In genomic region chr14:22759673-22760072, GRCm38 (mm10) we compare ENCODE assay signal across 9 mouse cellular contexts.
DNase-seq lines count a peak whose midpoint lies in the region; ATAC-seq lines count a peak whose summit lies in the region.
"Had no signal": no experiment of that assay in that cellular context is flagged by ENCODE, and none has a peak within 500 bp of the region (broad histone marks: within the 10 kb centered on the region; RNA-seq: fewer than 3 reads in every experiment).

No protein-coding gene starts in this region.

- no peak overlapping the region for H3K9ac ChIP-seq in heart, embryonic 11.5 days (ENCODE audit: low read depth, low read length)
- no peak overlapping the region for H3K9ac ChIP-seq in stomach, embryonic 14.5 days (replicated peaks; ENCODE audit: low read depth, low read length)
- no peak overlapping the region for H3K9ac ChIP-seq in hindbrain, embryonic 13.5 days
- H3K9ac ChIP-seq in hindbrain, embryonic 11.5 days (ENCODE audit: low read depth, low read length): no peak overlapping the region

- H3K4me3 ChIP-seq in heart, embryonic 11.5 days (ENCODE audit: low read depth, low read length): no peak overlapping the region
- no peak overlapping the region for H3K4me3 ChIP-seq in stomach, embryonic 14.5 days (ENCODE audit: low read depth, low read length)
- H3K4me3 ChIP-seq in hindbrain, embryonic 13.5 days: no peak overlapping the region
- no peak overlapping the region for H3K4me3 ChIP-seq in hindbrain, embryonic 11.5 days (ENCODE audit: low read depth, low read length)

- peaks cover 11% of the 10 kb centered on the region for H3K4me1 ChIP-seq in heart, embryonic 11.5 days (ENCODE audit: control insufficient read depth, insufficient read depth, low read length)
- H3K4me1 ChIP-seq in stomach, embryonic 14.5 days (ENCODE audit: control insufficient read depth, insufficient read depth, low read length): peaks cover 15% of the 10 kb centered on the region
- H3K4me1 ChIP-seq in hindbrain, embryonic 13.5 days (replicated peaks): no peaks in the 10 kb centered on the region
- H3K4me1 ChIP-seq in hindbrain, embryonic 11.5 days (replicated peaks; ENCODE audit: control insufficient read depth, insufficient read depth, low read length): no peaks in the 10 kb centered on the region

- no peaks in the 10 kb centered on the region for H3K27me3 ChIP-seq in heart, embryonic 11.5 days (ENCODE audit: control insufficient read depth, insufficient read depth, low read length)
- no peaks in the 10 kb centered on the region for H3K27me3 ChIP-seq in stomach, embryonic 14.5 days (ENCODE audit: control insufficient read depth, insufficient read depth, low read length)
- H3K27me3 ChIP-seq in hindbrain, embryonic 13.5 days: 0 out of 2 replicates have a peak, but pooled peaks cover 4% of the 10 kb centered on the region
- no peaks in the 10 kb centered on the region for H3K27me3 ChIP-seq in hindbrain, embryonic 11.5 days (ENCODE audit: control insufficient read depth, insufficient read depth, low read length)
- H3K27me3 ChIP-seq: CH12.LX had no signal

- ATAC-seq in heart, embryonic 11.5 days (replicated peaks; ENCODE audit: insufficient number of reproducible peaks, low FRiP score, low TSS enrichment): no peak
- no peak for ATAC-seq in stomach, embryonic 14.5 days (ENCODE audit: insufficient number of reproducible peaks, insufficient read depth, low FRiP score, low read depth)
- no peak for ATAC-seq in hindbrain, embryonic 13.5 days (ENCODE audit: low FRiP score)
- no peak for ATAC-seq in hindbrain, embryonic 11.5 days (ENCODE audit: low FRiP score)
- no peak for ATAC-seq in erythroid progenitor cell, adult 5-6 weeks (replicated peaks; ENCODE audit: low FRiP score, poor library complexity, severe bottlenecking)

- H3K27ac ChIP-seq in heart, embryonic 11.5 days (ENCODE audit: low read depth, low read length): peak overlapping the region; percentile 64
- peak overlapping the region; percentile 46; the same call in 1 of the 2 replicates for H3K27ac ChIP-seq in stomach, embryonic 14.5 days (ENCODE audit: low read length)
- no peak overlapping the region for H3K27ac ChIP-seq in hindbrain, embryonic 13.5 days
- no peak overlapping the region for H3K27ac ChIP-seq in hindbrain, embryonic 11.5 days (ENCODE audit: low read depth, low read length)

- peak; percentile 62 for DNase-seq in kidney, adult 11 months
- no peak for DNase-seq in kidney, adult 18-20 months
- DNase-seq in kidney, postnatal 25 days: peak; percentile 29 to 60
- DNase-seq in hindbrain, embryonic 11.5 days (ENCODE audit: low spot score): no peak

- no peak overlapping the region for H3K4me2 ChIP-seq in heart, embryonic 11.5 days
- H3K4me2 ChIP-seq in stomach, embryonic 14.5 days (replicated peaks; ENCODE audit: low read depth, low read length): no peak overlapping the region
- H3K4me2 ChIP-seq in hindbrain, embryonic 13.5 days: no peak overlapping the region
- no peak overlapping the region for H3K4me2 ChIP-seq in hindbrain, embryonic 11.5 days (replicated peaks; ENCODE audit: low read depth, low read length)

- no peaks in the 10 kb centered on the region for H3K9me3 ChIP-seq in heart, embryonic 11.5 days (replicated peaks; ENCODE audit: control insufficient read depth, low read length)
- no peaks in the 10 kb centered on the region for H3K9me3 ChIP-seq in stomach, embryonic 14.5 days (ENCODE audit: control insufficient read depth, low read depth, low read length)
- no peaks in the 10 kb centered on the region for H3K9me3 ChIP-seq in hindbrain, embryonic 13.5 days
- no peaks in the 10 kb centered on the region for H3K9me3 ChIP-seq in hindbrain, embryonic 11.5 days (ENCODE audit: control insufficient read depth, low read length)

- H3K36me3 ChIP-seq in heart, embryonic 11.5 days (ENCODE audit: control insufficient read depth, insufficient read depth, low read length): no peaks in the 10 kb centered on the region
- H3K36me3 ChIP-seq in stomach, embryonic 14.5 days (ENCODE audit: control insufficient read depth, insufficient read depth, low read length): no peaks in the 10 kb centered on the region
- H3K36me3 ChIP-seq in hindbrain, embryonic 13.5 days: no peaks in the 10 kb centered on the region
- no peaks in the 10 kb centered on the region for H3K36me3 ChIP-seq in hindbrain, embryonic 11.5 days (ENCODE audit: control insufficient read depth, insufficient read depth, low read length)

Comparison
In these comparisons a context has a peak if more than half of its experiments do, and no peak if none do; other contexts are left out.
1. DNase-seq: peak in kidney, adult 11 months (single experiment) and kidney, postnatal 25 days (2 of 2); none in kidney, adult 18-20 months (single experiment) and hindbrain, embryonic 11.5 days (single experiment).
2. H3K27ac ChIP-seq: peak in heart, embryonic 11.5 days (single experiment) and stomach, embryonic 14.5 days (single experiment); none in hindbrain, embryonic 13.5 days (single experiment) and hindbrain, embryonic 11.5 days (single experiment).